Mouse (Mus musculus): ENCODE results near the gene Gtf2a1.

DNA sequence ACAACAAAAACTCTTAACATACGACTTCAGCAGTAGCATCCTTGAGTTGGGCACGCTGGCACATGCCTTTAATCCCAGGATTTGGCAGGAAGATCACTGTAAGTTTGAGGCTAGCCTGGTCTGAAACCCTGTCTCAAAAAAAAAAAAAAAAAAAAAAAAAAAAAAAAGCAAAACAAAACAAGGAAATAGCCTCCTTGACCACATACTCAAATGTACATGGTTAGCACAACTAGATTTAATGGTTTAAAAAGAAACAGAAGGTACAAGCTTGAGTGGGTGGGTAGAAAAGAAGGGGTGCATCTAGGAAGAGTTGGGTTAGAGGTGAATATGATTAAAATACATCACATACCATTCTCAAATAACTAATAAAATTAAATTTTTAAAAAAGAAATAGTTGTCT lies 18.6 kb downstream of the Gtf2a1 start:
- TF ChIP-seq PAX5 (IDR thresholded peaks at IDR 0.05; ENCODE audit: low read length) (no peak), CTCF (conservative IDR thresholded peaks at IDR 0.05 in 1 of 2, IDR thresholded peaks at IDR 0.05 in 1 of 2; ENCODE audit: low read depth in 2 of 2, low read length in 2 of 2) (no peak), ZC3H11A (IDR thresholded peaks at IDR 0.05; ENCODE audit: low read depth, low read length) (no peak), MAZ (IDR thresholded peaks at IDR 0.05; ENCODE audit: low read depth, low read length) (no peak), MXI1 (IDR thresholded peaks at IDR 0.05; ENCODE audit: low read depth, low read length) (no peak), EP300 (IDR thresholded peaks at IDR 0.05; ENCODE audit: low read length) (no peak), NRF1 (IDR thresholded peaks at IDR 0.05; ENCODE audit: low read depth, low read length) (no peak), MAX (IDR thresholded peaks at IDR 0.05; ENCODE audit: low read length) (no peak), TBP (conservative IDR thresholded peaks at IDR 0.05; ENCODE audit: low read depth, low read length) (no peak), ZKSCAN1 (IDR thresholded peaks at IDR 0.05; ENCODE audit: borderline replicate concordance, low read depth, low read length) (no peak), TCF12 (IDR thresholded peaks at IDR 0.05; ENCODE audit: low read depth, low read length) (no peak)
